Mouse (Mus musculus): ENCODE measurements around the gene Myh2. TPM values are rescaled to one million over a fixed set of nuclear protein-coding genes. Genes with fewer than 3 reads are reported as not detected.

Myh2 gene
- total RNA-seq, 4 experiments from 2014 or later = 0.67 to 1.4 (median 0.99) TPM

DNA sequence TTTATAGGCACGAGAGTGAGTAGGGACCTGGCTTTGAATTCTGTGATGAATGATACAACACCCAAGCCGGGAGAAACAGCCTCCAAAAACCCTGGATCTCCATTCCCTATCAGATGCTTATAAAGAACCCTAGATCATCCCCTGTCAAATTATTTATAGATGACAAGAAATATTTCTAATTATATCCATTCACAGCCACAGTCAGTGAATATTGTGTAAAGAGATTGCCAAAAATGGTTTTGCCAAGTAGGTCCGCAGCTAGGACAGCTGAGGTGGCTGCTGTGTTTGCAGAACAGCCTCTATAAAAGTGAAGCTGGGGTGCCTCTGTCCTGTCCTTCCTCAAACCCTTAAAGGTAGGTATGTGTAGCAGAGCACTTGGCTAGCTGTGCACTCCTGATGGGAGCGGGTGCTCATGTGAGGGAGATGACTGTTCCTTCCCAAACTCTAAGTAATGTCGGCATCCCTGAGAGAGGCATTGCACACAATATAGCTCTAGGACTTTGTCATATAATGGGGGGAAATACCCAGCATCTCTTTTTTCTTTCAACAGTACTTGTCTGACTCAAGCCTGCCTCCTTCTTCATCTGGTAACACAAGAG is 66.8 kb downstream of the Myh2 start, which contains the start of gene Myh4:
Gene Myh4, plus strand, starts transcription at position 549 of the 599 bp plus-strand sequence.
- no peak for DNase-seq (ENCODE audit: low spot score in 2 of 2)

DNA sequence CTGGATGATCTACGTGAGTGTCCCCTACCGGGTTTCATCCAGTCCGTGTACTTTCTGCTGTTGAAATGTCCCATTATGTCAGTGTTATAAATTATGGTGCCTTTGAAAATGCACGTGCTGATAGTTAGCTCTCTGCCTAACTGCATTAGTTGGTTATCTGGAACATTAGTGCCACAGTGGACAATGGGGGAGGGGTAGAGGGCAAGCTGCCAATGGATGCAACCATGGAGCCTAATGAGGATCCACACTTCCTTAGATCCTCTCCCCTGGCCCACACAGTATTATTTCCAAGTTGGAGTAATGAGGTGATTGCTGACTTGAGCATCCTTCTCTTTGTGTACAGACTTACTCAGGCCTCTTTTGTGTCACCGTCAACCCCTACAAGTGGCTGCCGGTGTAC is 70.2 kb downstream of the Myh2 start:
- DNase-seq (ENCODE audit: low spot score in 2 of 2) = no peak

Other genes starting within 250 kb of the Myh2 start
- not detected for gene Tmem238l, start 214.4 kb upstream of the Myh2 start, total RNA-seq (2022)
- 1 to 10 TPM in 3 of 4 experiments, under 1 TPM in 1; 0.67 to 1.2 (median 1.1) TPM for gene Tmem220, start 145.9 kb upstream of the Myh2 start, total RNA-seq (2022)
- 10 to 100 TPM; 24.6 to 30.2 (median 28.9) TPM for gene Adprm, start 118.4 kb upstream of the Myh2 start, total RNA-seq (2022)
- gene Sco1, start 118.4 kb upstream of the Myh2 start, total RNA-seq (2022) = 10 to 100 TPM; 10.2 to 15.0 (median 11.0) TPM
- 1 to 10 TPM; 3.4 to 6.9 (median 5.3) TPM for gene Myh3, start 92.7 kb upstream of the Myh2 start, total RNA-seq (2022)
- under 1 TPM; 0.35 to 0.89 (median 0.65) TPM for gene Myh1, start 29.0 kb downstream of the Myh2 start, total RNA-seq (2022)
- gene Myh4, start 67.0 kb downstream of the Myh2 start, total RNA-seq (2022) = 1 to 10 TPM in 3 of 4 experiments, under 1 TPM in 1; 0.28 to 9.3 (median 5.5) TPM
- under 1 TPM; 0.27 to 0.39 (median 0.34) TPM for gene Myh8, start 106.1 kb downstream of the Myh2 start, total RNA-seq (2022)
- gene Myh13, start 150.6 kb downstream of the Myh2 start, total RNA-seq (2022) = under 1 TPM; 0.07 to 0.27 (median 0.18) TPM

Data from left cerebral cortex, adult 8-10 months (tissue).